Mouse (Mus musculus) layer of hippocampus, postnatal 10 days (tissue): ENCODE results near the gene Rpl37. TPM values are rescaled to one million over a fixed set of nuclear protein-coding genes. Genes with fewer than 3 reads are reported as not detected.
A peak's percentile ranks its signal among the peaks of the same experiment; 100 is the strongest.

ENCODE experiments used
- DNase-seq, 2 experiments: peaks; one replicate each; pipeline ENCODE4 v3.0.0; 2021; ENCODE audit warnings: low spot score in 2 of 2
- long read RNA-seq: library from polyadenylated mRNA; stranded (forward); transcript quantifications from one replicate; pipeline ENCODE4 v2.0.0, GENCODE M21; 2023
- total RNA-seq, 2 experiments: library from RNA; stranded (reverse); gene quantifications; 2 replicates each; pipeline ENCODE4 v1.2.3; 2021

Rpl37 gene
- total RNA-seq, result 100 to 1,000 TPM; 260 to 290 TPM
- long read RNA-seq, transcript Rpl37-201 (4 exons, 835 nt), result major isoform, 157 of 188 reads
- long read RNA-seq, transcript Rpl37-204 (4 exons, 556 nt), result minor isoform, 19 of 188 reads
- long read RNA-seq, partial matches to known transcripts, result 3 of 188 reads
- long read RNA-seq, other reads (novel, unspliced or antisense), result 5 of 188 reads

GRCm38 (mm10) chr15:5116270-5117030 lies at the start of gene Rpl37:
TSS of gene Rpl37 (plus strand) at chr15:5116645.
- DNase-seq, result peak; percentile 99

DNA sequence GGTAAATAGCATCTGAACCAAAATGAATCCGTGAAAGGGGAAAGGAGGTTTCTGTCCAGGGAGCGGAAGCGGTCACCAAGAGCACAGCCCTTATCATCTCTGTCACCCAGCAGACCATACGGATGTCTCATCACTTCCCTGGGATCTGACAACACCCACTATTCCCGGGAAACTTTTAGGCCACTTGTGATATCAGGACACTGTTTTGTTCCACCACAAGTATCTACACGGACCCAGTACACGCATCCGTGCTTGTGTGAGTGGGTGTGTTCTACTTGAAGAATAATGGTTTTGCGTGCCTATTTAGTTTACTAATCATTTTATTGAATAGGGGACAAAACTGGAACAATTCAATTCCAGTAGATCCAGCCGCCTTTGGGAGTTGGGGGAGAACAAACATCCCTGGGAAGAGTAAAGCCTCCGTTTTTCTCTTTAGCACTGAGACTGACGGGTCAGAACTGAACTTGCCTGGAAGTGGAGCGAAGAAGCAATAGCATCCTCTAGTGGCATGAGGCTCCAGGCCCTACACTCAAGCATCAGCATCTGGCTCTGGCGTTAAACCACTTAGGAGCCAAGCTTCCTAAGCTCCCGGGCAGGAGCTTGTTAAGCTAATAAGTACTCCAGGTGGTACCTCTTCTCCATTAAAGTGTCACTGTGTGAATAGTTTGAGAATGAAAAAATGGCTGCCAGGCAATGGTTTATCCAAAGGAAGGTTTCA lies 47.5 kb upstream of the Rpl37 start:
- DNase-seq, result peak; percentile 36 to 51

DNA sequence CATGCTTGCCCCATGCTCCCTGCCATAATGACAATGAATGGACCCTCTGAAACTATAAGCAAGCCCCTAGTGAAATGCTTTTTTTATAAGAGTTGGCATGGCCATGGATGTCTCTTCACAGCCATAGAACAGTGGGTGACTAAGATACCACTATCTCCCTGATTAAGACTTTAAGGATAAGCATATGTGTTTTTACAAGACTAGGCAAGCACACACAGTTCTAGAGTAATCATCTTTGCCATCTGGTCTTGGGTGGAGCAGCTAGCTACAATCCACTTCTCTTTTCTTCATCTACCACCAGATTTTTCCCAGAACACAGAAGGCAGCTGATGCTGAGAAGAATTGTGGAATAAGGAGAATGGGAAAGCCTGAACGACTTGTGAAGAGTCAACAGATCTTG lies 35.2 kb upstream of the Rpl37 start:
- DNase-seq, result no peak

GRCm38 (mm10) chr15:5086162-5086561 lies 30.3 kb upstream of the Rpl37 start:
- no peak for DNase-seq

DNA sequence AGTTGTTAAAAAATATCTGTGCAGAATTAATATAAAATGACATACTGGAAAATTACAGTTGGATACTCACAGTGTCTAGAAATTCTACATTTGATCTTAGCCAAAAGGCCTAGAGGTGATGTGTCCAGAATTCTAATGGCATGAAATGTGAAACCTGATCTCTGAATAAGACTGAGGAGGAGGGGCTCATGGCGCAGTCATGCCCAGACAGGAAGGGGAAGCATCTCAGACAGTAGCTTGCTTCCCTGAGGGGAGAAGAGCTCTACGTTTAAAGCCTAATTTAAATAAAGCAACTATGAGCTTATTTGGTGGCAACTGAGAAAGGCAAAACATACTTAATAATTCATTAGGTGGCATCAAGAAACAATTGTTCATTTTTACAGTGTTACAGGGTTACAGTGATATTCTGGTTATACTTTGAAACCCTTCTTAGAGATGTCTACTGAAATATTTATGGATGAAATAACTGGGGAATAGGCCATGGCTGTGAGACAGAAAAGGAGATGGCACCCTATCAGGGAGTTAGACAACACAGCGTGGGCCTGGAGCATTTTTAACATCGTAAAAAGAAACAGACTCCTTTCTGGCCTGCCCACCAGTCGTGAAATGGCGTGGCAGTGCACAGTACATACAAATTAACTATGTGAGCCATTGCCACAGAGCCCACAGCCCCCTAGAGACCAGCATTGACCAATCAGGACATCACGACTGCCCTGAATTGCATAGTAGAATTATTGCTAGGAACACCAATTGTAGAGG lies 27.4 kb upstream of the Rpl37 start:
- DNase-seq, result no peak

DNA sequence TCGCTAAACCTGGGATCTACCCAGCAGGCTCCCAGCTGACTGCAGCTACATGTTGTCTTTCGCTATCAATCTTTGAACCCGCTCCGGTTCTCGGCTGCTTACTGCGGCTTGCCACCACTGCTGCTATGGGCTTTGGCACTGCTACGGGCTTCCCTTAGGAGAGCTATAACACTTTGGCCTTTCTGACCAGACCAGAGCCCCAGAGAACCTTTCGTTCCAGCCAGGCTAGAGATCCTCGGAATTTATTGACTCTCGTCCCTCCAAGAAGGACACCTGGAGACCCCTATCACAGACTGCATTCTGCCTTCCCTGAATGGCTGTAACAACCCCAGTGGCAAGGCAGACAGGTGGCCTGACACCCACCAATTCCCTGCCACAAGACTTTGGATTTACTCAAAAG lies 26.3 kb upstream of the Rpl37 start:
- DNase-seq, result no peak

- DNase-seq, result no peak
Observed at GRCm38 (mm10) chr15:5095534-5096301, 20.7 kb upstream of the Rpl37 start.

GRCm38 (mm10) chr15:5097376-5097775 lies 19.1 kb upstream of the Rpl37 start:
- DNase-seq, result no peak

- DNase-seq, result no peak
Observed at GRCm38 (mm10) chr15:5102312-5102711, 14.1 kb upstream of the Rpl37 start.

GRCm38 (mm10) chr15:5105891-5106290 lies 10.6 kb upstream of the Rpl37 start:
- no peak for DNase-seq

GRCm38 (mm10) chr15:5106293-5106692 lies 10.2 kb upstream of the Rpl37 start:
- no peak for DNase-seq

- DNase-seq, result peak; percentile 24 to 46
Observed at GRCm38 (mm10) chr15:5107686-5108654, 8.5 kb upstream of the Rpl37 start, which contains the start of gene Card6. TSS of gene Card6 (minus strand) at chr15:5108539.

DNA sequence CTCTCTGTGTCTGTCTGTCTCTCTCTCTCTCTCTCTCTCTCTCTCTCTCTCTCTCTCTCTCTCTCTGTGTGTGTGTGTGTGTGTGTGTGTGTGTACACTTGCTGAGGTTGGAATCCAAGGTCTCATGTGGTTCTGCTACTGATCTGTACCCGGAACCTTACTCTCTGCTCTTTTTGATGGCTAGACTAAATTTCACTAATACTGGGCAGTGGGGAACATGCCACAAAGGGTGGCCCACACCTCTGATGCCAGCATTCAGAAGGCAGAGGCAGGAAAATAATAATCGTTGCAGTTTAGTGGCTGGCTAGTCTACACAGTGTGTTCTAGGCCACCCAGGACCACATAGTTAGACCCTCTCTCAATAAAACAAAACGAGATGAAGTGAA lies 7.8 kb upstream of the Rpl37 start:
- DNase-seq, result no peak

GRCm38 (mm10) chr15:5112651-5113050 lies 3.8 kb upstream of the Rpl37 start:
- DNase-seq, result no peak

GRCm38 (mm10) chr15:5115173-5115572 lies 1.3 kb upstream of the Rpl37 start:
- DNase-seq, result no peak

- DNase-seq, result no peak
Observed at GRCm38 (mm10) chr15:5117031-5117601, 671 bp downstream of the Rpl37 start.

GRCm38 (mm10) chr15:5118626-5119025 lies 2.2 kb downstream of the Rpl37 start:
- DNase-seq, result no peak

DNA sequence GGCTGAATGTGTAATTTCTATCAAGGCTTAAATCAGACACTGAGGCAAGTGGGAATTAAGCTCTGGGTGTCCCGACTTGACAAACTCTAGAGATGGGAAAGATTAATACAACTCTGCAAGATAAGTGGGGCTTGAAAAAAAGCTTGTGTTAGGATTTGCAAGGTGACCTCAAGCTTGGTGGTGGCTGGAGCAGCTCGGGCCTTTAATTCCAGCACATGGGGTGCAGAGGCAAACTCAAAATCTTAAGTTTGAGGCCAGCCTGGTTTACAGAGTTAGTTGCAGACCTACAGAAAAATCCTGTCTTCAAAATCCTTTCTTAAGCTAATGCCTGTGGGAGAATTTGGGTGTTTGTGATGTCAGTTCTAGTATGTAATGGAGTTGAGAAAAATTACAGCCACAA lies 2.7 kb downstream of the Rpl37 start:
- no peak for DNase-seq

GRCm38 (mm10) chr15:5119707-5120106 lies 3.3 kb downstream of the Rpl37 start:
- no peak for DNase-seq
